Mouse (Mus musculus) adrenal gland, postnatal 10 days (tissue): ENCODE measurements at regions not wholly inside any gene's neighbourhood (a gene's known extent, or its start where the extent isn't known, plus 50 kb on each side); places are given as distances from the start of the nearest gene placed in this dataset.

Experiments
- DNase-seq: peaks from one replicate; pipeline ENCODE4 v3.0.0; 2021; ENCODE audit warnings: mixed read lengths

DNA sequence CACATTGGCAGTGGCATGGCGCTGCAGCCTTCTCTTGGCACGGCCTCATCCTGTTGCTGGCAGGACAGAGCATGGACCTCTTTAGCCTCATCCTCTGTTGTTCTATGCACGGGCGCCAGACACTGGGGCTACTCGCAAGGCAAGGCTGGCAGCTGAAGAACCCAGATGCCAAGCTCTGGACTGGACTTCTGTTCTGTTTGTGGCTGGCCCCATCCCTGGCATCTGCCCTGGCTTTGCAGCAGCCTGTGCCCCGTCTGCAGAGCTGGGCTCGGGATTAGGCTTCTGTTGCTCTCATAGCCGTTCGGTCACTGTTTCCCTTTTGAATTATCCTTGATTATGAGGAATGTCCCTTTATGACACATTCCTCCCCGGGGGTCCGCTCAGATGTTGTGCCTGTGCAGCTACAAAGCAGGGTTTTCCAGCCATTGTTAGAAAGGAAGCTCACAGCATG, 214.6 kb upstream of the Tbc1d5 start:
- no peak for DNase-seq

DNA sequence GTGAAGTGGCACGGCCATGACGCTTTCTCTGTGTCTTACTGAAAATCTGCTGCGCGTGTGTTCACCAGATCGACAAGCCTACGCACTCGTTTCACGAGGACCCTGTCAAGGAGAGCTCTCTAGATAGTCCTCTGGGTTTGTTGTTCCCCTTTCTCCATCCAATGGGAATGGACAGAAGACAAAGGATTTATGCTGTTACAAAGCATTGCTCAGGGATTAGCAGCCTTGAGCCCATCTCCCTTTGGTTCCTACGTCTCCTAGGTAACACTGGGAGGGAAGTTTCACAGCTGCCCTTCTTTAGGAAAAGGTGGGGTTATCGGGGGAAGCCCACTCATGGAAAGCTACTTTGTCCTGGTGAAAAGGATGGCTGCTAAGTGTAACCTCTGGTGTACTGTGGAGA, 212.7 kb upstream of the Tbc1d5 start:
- DNase-seq = no peak

DNA sequence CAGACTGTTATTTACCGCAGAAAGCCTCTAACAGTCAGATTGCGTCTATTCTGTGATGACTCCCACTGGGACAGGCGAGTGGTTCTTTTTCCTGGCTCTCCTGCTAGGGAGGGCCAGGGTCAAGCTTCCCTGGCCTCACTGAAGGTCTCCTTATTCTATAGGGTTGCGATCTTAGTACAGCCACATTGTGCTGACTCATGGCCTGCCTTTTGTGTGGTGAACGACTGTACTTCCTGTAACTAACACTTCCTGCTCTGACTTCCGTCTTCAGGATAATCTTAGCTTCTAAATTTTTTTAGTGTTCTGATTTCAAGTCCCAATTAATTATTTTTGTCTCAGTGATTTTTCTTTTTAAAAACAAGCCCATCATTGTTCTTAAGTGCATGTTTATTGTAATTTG, 203.4 kb upstream of the Tbc1d5 start:
- DNase-seq = no peak

DNA sequence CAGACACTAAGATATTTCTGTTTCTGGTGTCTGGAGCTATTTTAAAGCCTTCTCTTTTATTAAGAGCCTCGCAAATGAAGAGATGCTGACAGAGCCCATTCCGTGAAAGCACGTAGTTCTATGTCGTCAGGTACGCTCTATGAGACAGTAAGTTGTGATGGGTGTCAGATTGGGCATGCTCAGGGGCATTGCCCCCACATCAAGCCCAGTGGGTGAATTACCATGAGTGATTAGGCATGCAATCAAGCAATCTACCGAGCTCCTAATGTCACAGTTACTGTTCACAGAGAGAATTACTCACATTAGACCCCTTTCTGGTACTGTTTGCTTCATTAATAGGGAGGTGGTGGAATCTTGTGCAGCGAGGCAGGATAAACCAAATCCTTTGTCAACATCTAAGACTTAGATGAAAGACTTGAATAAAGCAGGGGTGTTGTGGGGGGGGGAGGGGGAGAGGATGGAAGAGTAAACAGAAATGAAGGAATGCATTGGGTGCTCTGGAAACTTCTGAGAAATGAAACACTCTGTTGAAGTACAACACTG, 192.9 kb upstream of the Tbc1d5 start:
- DNase-seq = no peak

DNA sequence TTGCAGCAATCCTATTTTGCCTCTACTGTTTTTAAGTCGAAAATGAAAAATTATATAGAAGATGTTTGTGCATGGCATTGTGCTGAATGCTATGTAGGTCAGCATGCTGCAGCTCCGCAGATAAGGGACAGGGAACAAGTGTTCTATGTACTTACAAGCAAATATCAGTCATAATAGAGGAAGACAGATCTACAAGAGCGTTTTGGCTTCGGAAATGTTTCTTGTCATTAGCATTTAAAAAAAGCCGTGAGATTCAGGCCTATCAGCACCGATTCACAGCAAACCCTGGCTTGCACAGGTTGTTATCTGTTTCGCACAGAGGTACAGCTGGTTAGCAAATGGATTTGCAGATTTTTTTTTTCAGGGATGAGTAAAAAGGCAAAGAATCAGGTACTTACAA, 191.8 kb upstream of the Tbc1d5 start:
- DNase-seq = no peak

DNA sequence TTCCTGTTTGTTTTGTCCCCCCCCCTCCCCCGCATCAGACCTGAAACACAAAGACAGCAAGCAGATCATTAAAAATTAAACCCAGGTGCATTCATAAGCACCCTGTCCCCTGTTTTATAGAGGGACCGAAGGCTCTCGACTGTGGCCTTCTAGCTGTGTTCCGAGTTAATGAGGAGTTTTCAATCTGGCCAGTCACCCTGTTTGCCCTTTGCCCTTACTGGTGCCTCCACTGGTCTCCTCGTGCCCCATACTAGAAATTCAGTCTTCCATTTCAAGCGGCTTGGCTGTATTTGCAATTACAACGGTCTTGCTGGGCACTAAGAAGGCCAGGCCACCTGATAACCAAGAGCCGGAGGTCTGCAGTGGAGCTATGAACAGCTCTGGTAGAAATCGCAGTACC, 190.9 kb upstream of the Tbc1d5 start:
- no peak for DNase-seq

DNA sequence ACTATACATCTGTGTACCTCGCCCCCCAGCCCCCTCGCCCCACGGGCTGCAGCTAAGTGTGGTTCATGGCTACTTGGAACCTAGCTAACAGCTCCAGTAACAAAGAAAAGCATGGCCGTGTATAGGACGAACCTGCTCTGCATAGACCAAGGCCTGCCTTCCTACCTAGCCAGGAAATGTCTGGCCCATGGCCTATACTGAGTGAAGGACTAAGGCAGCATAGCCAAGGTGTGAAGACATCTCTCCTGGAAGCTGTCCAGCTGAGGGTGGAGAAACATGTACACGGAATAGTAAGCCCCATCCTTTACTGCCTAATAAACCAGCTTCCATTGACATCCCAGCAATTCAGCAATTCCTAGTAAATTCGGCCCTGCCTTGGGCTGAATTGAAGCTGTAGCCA, 183.6 kb upstream of the Tbc1d5 start:
- no peak for DNase-seq

DNA sequence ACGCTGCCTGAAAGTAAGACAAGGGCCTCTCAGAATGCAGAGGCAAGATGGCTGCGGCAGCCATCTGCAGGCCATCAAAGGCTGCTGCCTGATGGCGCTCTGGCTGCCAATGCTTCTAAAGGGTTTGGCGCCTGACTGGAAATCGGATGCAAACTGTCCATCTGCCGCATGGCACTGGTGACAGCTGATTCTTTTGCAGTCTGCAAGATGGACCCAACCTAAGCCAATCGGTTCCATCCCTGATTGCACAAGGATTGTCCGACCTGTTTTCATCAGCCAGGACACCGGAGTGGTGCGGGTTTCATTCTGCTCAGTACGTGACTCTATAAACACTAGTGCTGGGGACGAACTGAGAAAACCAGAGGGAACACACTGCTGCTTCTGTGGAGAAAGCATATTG, 183.1 kb upstream of the Tbc1d5 start:
- no peak for DNase-seq

DNA sequence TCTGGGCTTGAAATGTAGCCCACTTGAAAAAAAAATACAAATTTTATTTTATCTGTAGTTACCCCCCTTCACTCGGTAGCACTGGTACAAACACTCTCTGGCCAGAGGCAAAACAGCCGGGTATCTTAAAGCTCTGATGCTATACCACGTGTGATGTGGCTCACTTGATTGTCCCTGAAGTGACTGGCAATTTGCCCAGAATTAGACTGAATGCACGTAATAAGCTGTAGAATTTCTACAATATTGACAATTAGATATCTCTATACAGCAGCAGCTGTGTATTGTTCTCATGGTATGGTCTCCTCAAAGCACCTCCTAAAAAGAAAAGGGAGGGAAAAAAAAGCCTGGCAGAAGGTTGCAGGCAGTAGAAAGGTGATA, 179.2 kb upstream of the Tbc1d5 start:
- peak; percentile 9 for DNase-seq

DNA sequence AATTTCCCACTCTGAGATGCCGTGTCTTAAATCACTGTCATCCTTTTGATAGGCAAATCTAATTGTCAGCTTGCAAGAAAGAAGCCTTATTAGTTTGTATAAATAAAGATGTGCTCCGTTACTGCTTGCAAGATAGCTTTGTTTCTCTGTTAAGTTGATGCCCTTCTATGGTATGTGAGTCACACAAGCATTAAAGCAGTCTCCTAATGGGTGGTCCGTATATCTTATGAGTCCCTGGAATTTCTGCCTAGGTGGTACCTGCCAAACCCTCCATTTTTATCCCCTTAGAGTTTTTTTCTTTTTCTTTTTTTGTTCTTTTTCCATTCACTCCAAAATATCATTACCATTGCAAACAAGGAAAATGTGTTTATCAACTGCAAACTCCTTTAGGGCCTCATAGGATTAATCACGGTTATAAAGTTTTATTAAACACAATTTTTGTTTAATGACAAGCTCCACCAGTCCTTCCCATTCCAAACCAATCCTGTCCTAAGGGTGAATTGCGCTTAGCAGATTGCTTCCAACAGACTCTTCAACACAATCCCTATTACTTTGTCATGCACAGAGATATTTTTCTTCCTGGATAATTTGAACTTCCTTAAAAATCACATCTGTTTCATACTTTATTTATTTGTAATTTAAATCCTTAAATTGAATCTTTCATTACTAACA, 178.7 kb upstream of the Tbc1d5 start:
- no peak for DNase-seq

DNA sequence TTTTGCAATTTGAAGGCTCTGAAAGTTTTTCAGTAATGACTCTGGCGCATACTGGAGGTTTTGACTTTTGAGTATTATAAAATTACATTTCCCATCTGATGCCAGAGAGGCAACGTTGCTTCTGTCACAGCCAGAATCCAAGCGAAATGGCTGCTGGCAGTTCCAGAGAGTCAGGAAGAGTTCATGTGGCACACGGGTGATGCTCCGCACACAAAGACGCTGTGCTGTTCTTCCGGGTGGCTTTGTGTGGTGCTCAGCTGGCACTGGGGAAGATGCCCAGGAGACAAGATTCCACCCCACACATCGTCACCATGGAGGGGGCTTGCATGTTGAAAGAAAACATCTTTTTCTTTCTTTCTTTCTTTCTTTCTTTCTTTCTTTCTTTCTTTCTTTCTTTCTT, 177.3 kb upstream of the Tbc1d5 start:
- no peak for DNase-seq

DNA sequence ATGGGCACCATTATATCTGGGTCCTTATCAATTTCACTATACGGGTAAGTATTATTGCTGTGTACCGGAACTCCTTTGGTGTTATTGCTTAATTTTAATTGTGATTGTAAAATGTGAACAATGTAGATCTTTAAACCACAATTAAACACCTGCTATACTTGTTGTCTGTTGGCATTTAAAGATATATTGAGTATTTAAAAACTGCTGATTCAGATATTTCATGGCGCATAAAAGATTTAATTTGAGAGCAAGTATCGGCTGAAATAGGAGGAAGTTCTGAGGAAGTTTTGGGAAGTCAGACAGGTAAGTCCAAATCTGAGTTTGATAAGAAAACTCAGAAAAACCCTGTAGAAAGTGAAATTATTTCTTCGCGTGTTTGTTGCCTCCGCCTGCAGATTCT, 142.7 kb upstream of the Tbc1d5 start:
- DNase-seq = no peak

DNA sequence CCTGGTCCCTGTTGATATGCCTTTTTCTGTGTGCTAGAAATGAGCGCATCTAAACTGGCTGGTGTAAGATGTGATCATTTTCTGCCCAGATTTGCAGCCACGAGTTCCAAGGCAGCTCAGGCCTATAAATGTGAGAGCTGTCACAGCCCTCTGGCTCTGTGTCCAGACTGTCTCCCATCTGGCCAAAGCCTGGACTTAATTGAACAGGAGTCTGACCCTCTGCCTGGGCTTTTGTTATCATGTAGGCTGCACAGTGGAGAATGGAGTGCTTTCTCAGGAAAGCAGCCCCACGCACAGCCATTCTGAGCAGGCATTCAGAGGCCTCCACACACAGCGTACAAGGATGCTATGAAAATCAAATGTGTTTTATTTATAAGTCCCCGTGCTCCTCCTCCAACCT, 141.9 kb upstream of the Tbc1d5 start:
- no peak for DNase-seq

DNA sequence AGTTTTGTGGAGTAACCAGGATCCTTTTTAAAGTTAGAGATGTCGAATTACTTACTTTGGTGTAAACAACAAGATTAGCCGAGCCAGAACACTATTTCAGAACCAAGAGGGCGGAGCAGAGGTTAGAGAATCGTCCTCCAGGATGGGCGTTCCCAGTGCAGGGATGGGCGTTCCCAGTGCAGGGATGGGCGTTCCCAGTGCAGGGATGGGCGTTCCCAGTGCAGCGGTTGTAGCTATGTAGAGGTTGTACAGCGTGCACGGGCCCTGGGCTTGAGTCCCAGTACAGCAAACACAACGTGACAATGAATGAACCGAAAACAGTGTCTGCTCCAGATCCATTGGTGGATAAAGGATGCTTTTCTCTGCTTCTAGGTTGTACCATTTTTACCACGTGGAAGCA, 125.8 kb upstream of the Tbc1d5 start:
- peak; percentile 16 for DNase-seq

DNA sequence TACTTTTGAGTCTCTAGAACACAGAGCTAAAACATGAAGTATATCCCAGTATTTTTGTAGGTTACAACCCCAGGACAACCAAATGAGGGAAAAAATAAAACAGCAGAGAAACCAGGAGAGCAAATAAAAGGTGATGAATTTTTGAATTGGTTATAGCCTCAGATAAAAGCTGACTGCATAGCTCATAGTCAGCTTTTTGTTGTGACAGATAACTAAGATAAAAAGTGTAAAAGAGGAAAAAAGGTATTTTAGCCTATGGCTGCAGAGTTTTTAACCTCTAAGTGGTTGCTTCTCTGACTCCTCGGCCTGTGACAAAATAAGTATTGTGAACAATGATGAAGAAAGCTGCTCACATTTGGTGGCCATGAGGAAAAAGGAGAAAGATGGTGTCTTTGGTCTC, 111.6 kb upstream of the Tbc1d5 start:
- no peak for DNase-seq

DNA sequence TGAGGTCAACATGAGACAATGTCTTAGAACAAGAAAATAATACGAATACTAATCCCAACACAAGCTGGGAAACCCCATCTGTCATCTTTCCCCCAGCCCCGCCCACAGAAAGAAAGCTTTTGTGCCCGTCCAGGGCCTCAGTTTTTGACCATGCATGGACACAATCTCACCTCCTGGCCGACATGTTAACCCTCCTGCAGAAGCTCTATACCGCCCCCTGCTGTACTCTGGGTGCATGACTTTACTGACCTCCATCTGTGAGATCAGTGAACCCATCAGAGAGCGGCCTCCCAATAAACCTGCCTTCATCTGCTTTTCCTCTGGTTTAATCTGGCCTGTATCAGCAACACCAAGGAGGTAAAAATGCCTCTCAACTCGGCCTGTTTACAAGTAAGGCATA, 109.6 kb upstream of the Tbc1d5 start:
- peak; percentile 85 for DNase-seq

DNA sequence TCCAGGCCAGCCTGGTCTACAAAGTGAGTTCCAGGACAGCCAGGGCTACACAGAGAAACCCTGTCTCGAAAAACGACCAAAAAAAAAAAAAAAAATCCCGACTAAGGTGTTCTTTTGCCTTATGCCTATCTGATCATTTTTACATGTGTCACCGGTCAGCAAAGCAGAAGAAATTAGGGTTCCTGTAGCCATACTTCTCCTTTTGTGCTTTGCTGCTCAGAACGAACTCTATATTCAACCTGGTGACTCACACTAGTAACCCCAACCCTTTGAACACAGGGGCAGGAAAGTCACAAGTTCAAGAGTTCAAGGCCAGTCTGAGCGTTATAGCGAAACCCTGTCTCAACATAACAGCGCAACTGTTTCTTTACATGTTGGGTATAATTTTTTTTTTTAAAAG, 108.7 kb upstream of the Tbc1d5 start:
- no peak for DNase-seq

DNA sequence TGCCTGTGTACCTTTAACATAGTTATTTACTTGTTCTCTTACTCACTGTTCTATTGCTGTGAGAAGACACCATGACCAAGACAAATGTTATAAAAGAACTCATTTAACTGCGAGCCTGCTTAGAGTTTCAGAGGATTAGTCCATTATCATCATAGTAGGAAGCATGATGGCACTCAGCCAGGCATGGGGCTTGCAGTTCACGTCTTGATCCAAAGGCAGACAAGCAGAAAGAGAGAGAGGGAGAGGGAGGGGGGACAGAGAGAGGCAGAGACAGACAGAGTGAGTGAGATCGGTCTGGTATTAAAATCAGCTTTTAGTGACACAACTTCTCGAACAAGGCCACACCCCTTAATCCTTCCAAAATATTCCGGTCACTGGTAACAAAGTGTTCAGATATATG, 106.2 kb upstream of the Tbc1d5 start:
- DNase-seq = no peak

DNA sequence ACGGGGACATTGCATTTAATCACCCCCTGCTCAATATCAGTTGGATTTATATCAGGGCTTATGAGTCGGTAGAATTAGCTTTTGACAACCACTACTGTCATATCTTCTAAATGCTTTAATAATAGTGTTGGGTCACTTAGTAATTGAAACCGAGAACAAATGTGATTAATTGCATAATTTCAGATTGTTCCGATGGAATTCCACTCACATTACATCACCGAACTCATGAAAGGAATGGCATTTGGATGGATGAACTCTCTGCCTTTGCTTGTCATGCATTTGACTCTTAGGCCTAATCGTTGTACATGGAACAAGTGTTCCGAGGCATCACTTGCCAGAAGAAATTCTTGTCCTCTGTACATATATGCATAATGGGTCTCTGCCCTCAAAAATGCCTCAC, 99.6 kb upstream of the Tbc1d5 start:
- no peak for DNase-seq

DNA sequence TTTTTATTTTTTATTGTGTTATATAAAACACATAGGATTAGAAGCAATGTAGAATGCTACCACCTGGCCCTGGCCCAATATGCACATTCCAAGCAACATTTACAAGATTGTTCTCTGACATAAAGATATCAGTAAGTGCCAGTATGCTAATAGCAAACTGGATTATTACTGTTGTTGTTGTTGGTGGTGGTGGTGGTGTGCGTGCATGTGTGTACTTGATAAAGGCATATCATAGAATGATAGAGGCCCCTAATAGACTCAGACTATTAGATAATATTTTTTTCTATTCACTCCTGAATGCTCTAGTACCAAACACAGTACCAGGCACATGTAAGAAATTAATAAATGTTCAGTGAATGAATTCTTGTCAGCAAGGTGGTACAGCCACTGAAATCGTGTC, 98.9 kb upstream of the Tbc1d5 start:
- no peak for DNase-seq

DNA sequence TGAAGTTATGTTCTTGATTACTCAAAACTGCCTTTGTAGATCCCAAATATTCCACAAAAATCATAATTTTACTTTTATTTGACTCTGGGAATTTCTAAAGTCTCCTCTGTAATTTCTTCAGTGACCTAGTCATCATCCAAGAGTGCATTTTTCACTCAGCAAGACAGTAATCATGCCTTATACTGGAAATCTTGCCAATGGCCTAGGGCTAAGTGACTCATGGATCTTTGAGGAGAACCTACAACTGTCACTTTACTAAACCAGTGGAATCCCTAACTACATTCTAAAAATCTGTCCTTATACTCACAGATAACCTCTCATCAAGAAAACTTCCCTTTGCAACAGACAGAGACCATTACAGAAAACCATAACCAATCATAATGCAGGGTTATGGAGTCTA, 98.0 kb upstream of the Tbc1d5 start:
- DNase-seq = no peak

DNA sequence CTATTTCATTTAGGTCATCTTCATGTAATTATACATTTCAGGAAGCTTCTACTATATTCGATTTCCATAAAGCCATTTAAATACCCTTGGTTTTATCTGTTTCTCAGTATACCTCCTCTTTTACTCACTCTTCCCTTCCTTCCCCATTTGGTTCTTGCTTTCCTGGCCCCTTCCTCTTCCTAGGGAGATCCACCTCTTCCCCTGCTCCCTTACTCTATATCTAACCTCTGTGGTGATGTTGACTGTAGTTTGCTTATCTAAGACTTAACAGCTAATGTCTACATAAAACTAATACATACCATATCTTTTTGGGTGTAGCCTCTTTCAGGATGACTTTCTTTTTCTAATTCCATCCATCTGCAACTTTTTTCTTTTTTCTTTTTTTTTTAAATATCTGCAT, 92.9 kb upstream of the Tbc1d5 start:
- DNase-seq = no peak

DNA sequence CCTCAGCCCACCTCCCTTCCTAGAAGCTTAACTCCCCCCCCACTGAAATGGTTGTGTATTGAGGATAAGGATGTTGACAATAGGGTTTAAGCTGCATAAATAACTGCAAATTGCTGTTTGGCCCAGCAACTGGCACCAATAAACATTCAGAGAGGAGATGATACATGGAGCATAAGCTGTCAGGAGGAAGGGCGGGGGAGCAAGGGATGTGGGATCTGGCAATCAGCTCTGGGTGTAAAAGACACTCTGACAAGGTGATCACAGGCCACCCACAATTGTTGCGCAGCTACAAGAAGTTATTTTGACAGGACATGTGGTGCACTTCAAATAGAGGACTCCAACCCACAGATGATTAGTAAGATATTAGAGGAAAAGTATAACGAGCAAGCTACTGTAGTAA, 83.8 kb upstream of the Tbc1d5 start:
- DNase-seq = no peak

DNA sequence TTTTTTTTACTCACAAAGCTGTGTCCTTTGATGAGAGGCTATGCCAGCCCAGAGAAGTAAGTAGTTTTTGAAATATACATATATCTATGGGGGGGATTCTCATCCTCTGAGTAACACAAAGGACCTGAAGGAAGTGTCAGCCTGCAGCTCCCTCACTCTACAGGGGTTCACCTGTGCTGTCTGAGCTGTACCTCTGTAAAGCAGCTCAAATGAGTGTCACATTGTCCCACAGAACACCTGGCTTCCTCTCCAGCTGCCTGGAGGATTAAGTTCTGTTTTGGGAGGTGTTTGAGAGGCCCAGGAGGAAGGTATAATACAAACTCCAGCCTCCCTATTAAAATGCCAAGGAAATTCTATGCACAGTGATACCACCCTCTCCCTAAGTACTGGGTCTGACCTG, 83.3 kb upstream of the Tbc1d5 start:
- DNase-seq = no peak

DNA sequence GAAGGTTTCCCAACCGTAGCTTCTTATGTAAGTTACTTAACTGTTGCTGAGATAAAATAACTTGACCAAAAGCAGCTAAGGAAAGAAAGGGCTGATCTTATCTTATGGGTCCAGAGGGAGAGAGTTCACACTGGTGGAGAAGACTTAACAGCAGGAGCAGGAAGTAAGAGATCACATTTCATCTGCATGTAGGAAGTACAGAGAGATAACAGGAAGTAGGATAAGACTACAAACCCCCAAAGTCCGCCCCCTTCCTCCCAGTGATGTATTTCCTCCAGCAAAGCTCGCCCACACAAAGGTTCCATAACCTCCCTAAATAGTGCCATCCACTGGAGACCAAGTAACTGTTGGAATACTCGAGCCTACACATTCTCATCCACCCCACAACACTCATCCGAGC, 79.2 kb upstream of the Tbc1d5 start:
- no peak for DNase-seq
